Mouse (Mus musculus): Measurements from ENCODE around the gene Gabpa.

GRCm38 (mm10) chr16:84796678-84797077, 38.0 kb upstream of the Gabpa start:
- no peak for TF ChIP-seq POLR2A (IDR thresholded peaks at IDR 0.05; ENCODE audit: insufficient read length, low read depth)
- no peak for TF ChIP-seq MAX (IDR thresholded peaks at IDR 0.05; ENCODE audit: low read depth)
- TF ChIP-seq E2F4 (IDR thresholded peaks at IDR 0.05; ENCODE audit: insufficient read depth): no peak
- no peak for TF ChIP-seq USF1 (IDR thresholded peaks at IDR 0.05; ENCODE audit: low read depth)
- TF ChIP-seq SRF (IDR thresholded peaks at IDR 0.05; ENCODE audit: control insufficient read depth, insufficient read length, low read depth): no peak

All from myocyte (in vitro differentiated cells).